Mouse (Mus musculus): ENCODE measurements around the gene Pitx2.

- no peak for TF ChIP-seq MAFK (IDR thresholded peaks at IDR 0.05; ENCODE audit: insufficient read depth, low read depth, low read length)
- TF ChIP-seq CHD2 (IDR thresholded peaks at IDR 0.05; ENCODE audit: low read depth, low read length): no peak
- no peak for TF ChIP-seq HCFC1 (IDR thresholded peaks at IDR 0.05; ENCODE audit: borderline replicate concordance, insufficient read depth, low read length)
- TF ChIP-seq ZC3H11A (IDR thresholded peaks at IDR 0.05; ENCODE audit: borderline replicate concordance, low read depth, low read length): no peak
- no peak for TF ChIP-seq ZNF384 (IDR thresholded peaks at IDR 0.05; ENCODE audit: low read depth, low read length)
Measured at GRCm38 (mm10) chr3:129195816-129196549, 3.7 kb upstream of the Pitx2 start.
